Comparison of ENCODE assay signal across 9 mouse cellular contexts in genomic region chr2:147305262-147305661, GRCm38 (mm10). TPM values are rescaled to one million over a fixed set of nuclear protein-coding genes. Genes with fewer than 3 reads are reported as not detected.
DNase-seq lines count a peak whose midpoint lies in the region; ATAC-seq lines count a peak whose summit lies in the region.
"Had no signal": no experiment of that assay in that cellular context is flagged by ENCODE, and none has a peak within 500 bp of the region (broad histone marks: within the 10 kb centered on the region; RNA-seq: fewer than 3 reads in every experiment).

No protein-coding gene starts in this region.

- H3K27ac ChIP-seq in midbrain, embryonic 12.5 days (replicated peaks) = no peak overlapping the region
- no peak overlapping the region for H3K27ac ChIP-seq in midbrain, embryonic 13.5 days
- H3K27ac ChIP-seq: heart, embryonic 13.5 days had no signal

- H3K27me3 ChIP-seq in midbrain, embryonic 12.5 days = peaks cover 26% of the 10 kb centered on the region
- H3K27me3 ChIP-seq in midbrain, embryonic 13.5 days = peaks cover 31% of the 10 kb centered on the region

- no peaks in the 10 kb centered on the region for H3K9me3 ChIP-seq in midbrain, embryonic 12.5 days
- no peaks in the 10 kb centered on the region for H3K9me3 ChIP-seq in midbrain, embryonic 13.5 days
- H3K9me3 ChIP-seq: heart, embryonic 13.5 days had no signal

- peak; percentile 45; the same call in 1 of the 2 replicates for ATAC-seq in midbrain, embryonic 12.5 days (ENCODE audit: low FRiP score, low read depth)
- ATAC-seq in midbrain, embryonic 13.5 days = no peak
- no peak for ATAC-seq in erythroblast, adult 5-6 weeks (replicated peaks; ENCODE audit: low FRiP score, poor library complexity, severe bottlenecking)

- H3K4me3 ChIP-seq in midbrain, embryonic 12.5 days = no peak overlapping the region
- no peak overlapping the region for H3K4me3 ChIP-seq in midbrain, embryonic 13.5 days (replicated peaks)
- H3K4me3 ChIP-seq: heart, embryonic 13.5 days had no signal

- H3K4me1 ChIP-seq in midbrain, embryonic 12.5 days = no peaks in the 10 kb centered on the region
- 0 out of 2 replicates have a peak, but pooled peaks cover 5% of the 10 kb centered on the region for H3K4me1 ChIP-seq in midbrain, embryonic 13.5 days (replicated peaks)
- H3K4me1 ChIP-seq: heart, embryonic 13.5 days had no signal

- H3K36me3 ChIP-seq in midbrain, embryonic 12.5 days = no peaks in the 10 kb centered on the region
- H3K36me3 ChIP-seq in midbrain, embryonic 13.5 days = no peaks in the 10 kb centered on the region
- H3K36me3 ChIP-seq: heart, embryonic 13.5 days had no signal

- WGBS in midbrain, embryonic 12.5 days = 28% methylated on average over 5 of the region's 5 CpGs
- WGBS in midbrain, embryonic 13.5 days = 22% methylated on average over 5 of the region's 5 CpGs

- no peak overlapping the region for H3K9ac ChIP-seq in midbrain, embryonic 12.5 days (replicated peaks)
- H3K9ac ChIP-seq in midbrain, embryonic 13.5 days (replicated peaks) = no peak overlapping the region
- H3K9ac ChIP-seq: heart, embryonic 13.5 days had no signal

- H3K4me2 ChIP-seq in midbrain, embryonic 12.5 days (replicated peaks) = no peak overlapping the region
- no peak overlapping the region for H3K4me2 ChIP-seq in midbrain, embryonic 13.5 days (replicated peaks)
- H3K4me2 ChIP-seq: heart, embryonic 13.5 days had no signal

- DNase-seq in adrenal gland, postnatal 10 days = peak; percentile 24
- DNase-seq in adrenal gland, adult 8-10 months = no peak
- peak; percentile 33 to 81 for DNase-seq in frontal cortex, adult 2 months (ENCODE audit: extremely low spot score in 1 of 2, low spot score in 1 of 2)
- DNase-seq in layer of hippocampus, postnatal 36 days = peak; percentile 13 to 29
- DNase-seq in retina, embryonic 14.5 days (ENCODE audit: low spot score) = peak; percentile 78

RNA-seq across cellular contexts. Expression of gene Pax1, which starts 56.5 kb away (rescaled TPM):
- not detected for total RNA-seq in adrenal gland, postnatal 10 days (2021)
- total RNA-seq in adrenal gland, adult 8-10 months (2022) = not detected
- 0.69 and 0.70 TPM in 2 replicates for polyA plus RNA-seq in midbrain, embryonic 12.5 days (2016; fragmentation: Nextera tagmentation; extraction: Ambion mirVana)
- polyA plus RNA-seq in midbrain, embryonic 13.5 days (2015; fragmentation: Nextera tagmentation; extraction: Ambion mirVana) = 0.05 TPM in 1 of 2 replicates, not detected in the other
- polyA plus RNA-seq in frontal cortex, adult 2 months (2012; rRNA removed) = 0.08 and 0.14 TPM in 2 replicates
- not detected for total RNA-seq in layer of hippocampus, postnatal 36 days (2021)
- total RNA-seq in erythroblast, adult 5-6 weeks (2015; ENCODE audit: low replicate concordance) = not detected in 2 replicates
- not detected in 2 replicates for total RNA-seq in erythroblast, adult 5-6 weeks (2017; ENCODE audit: low replicate concordance)
